In the genomic region with DNA sequence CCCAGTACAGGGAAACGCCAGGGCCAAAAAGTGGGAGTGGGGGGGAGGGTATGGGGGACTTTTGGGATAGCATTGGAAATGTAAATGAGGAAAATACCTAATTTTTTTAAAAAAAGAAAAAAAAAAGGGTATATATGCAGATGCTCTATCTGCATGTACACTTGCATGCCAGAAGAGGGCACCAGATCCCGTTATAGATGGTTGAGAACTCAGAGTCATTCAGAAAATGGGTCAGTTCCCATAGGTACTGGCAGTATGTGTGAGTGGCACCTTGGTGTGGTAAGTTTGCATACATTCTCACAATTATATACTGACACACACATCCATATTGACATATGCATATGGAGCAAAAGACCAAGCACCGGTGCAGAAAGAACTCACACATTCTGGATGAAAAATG, we compare ENCODE assay signal across 8 mouse cellular contexts. TPM values are rescaled to one million over a fixed set of nuclear protein-coding genes. Genes with fewer than 3 reads are reported as not detected.
A peak's percentile ranks its signal among the peaks of the same experiment; 100 is the strongest.
DNase-seq lines count a peak whose midpoint lies in the region; ATAC-seq and TF ChIP-seq lines count a peak whose summit lies in the region.
"Not testable (repeated sequence)": the region's sequence is repeated elsewhere in the genome, so short reads cannot be mapped to it uniquely, and the experiment has no call there.

No protein-coding gene starts in this region.

- not testable (repeated sequence) for H3K27me3 ChIP-seq in E14TG2a.4 (ENCODE audit: insufficient read depth, low read length); kidney, postnatal 0 days (ENCODE audit: insufficient read depth, low read length); liver, embryonic 13.5 days; neural tube, embryonic 11.5 days (ENCODE audit: control insufficient read depth, insufficient read depth, low read length)

- H3K4me1 ChIP-seq in E14TG2a.4 (replicated peaks; ENCODE audit: low read depth, low read length) = peaks cover 17% of the 10 kb centered on the region
- H3K4me1 ChIP-seq in kidney, postnatal 0 days (replicated peaks; ENCODE audit: insufficient read depth, low read length); neural tube, embryonic 11.5 days (ENCODE audit: control insufficient read depth, insufficient read depth, low read length): not testable (repeated sequence)
- H3K4me1 ChIP-seq in liver, embryonic 13.5 days (replicated peaks) = peaks cover 17% of the 10 kb centered on the region

- H3K4me2 ChIP-seq in kidney, postnatal 0 days (ENCODE audit: low read length); liver, embryonic 13.5 days; neural tube, embryonic 11.5 days (ENCODE audit: low read depth): not testable (repeated sequence)

- ATAC-seq in kidney, postnatal 0 days (replicated peaks; ENCODE audit: low FRiP score, low read depth); liver, embryonic 13.5 days (ENCODE audit: low read depth); neural tube, embryonic 11.5 days (ENCODE audit: insufficient read depth, low FRiP score, low TSS enrichment): not testable (repeated sequence)

- H3K27ac ChIP-seq in kidney, postnatal 0 days; liver, embryonic 13.5 days; neural tube, embryonic 11.5 days (ENCODE audit: low read depth, low read length): not testable (repeated sequence)

- peak; percentile 75 for DNase-seq in adrenal gland, postnatal 14 days
- DNase-seq in cerebellum, postnatal 36 days = peak; percentile 38 to 56
- peak; percentile 49 to 62 for DNase-seq in heart, adult 18-20 months
- peak; percentile 85 for DNase-seq in kidney, postnatal 0 days (ENCODE audit: low spot score)
- DNase-seq in liver, embryonic 13.5 days = peak; percentile 29
- peak; percentile 12 for DNase-seq in neural tube, embryonic 11.5 days (ENCODE audit: low spot score)
- DNase-seq in thymus, postnatal 0 days (ENCODE audit: low spot score) = peak; percentile 50

- peak; percentile 41 for TF ChIP-seq CTCF in E14TG2a.4 (conservative IDR thresholded peaks at IDR 0.05; ENCODE audit: low read length)
- peak; percentile 80 for TF ChIP-seq CTCF in kidney, postnatal 0 days (IDR thresholded peaks at IDR 0.05; ENCODE audit: low read depth)

- H3K9me3 ChIP-seq in E14TG2a.4 (ENCODE audit: low read length); kidney, postnatal 0 days (replicated peaks; ENCODE audit: low read length); liver, embryonic 13.5 days (replicated peaks); neural tube, embryonic 11.5 days (ENCODE audit: control insufficient read depth, low read length): not testable (repeated sequence)

- H3K9ac ChIP-seq in kidney, postnatal 0 days (ENCODE audit: low read depth, low read length); liver, embryonic 13.5 days; neural tube, embryonic 11.5 days (ENCODE audit: low read length): not testable (repeated sequence)

- WGBS in kidney, postnatal 0 days = 21% methylated on average over 3 of the region's 3 CpGs
- 16% methylated on average over 3 of the region's 3 CpGs for WGBS in liver, embryonic 13.5 days (ENCODE audit: insufficient replicate concordance)
- WGBS in neural tube, embryonic 11.5 days = 33% methylated on average over 3 of the region's 3 CpGs

- not testable (repeated sequence) for H3K4me3 ChIP-seq in E14TG2a.4 (replicated peaks; ENCODE audit: low read length); kidney, postnatal 0 days (replicated peaks; ENCODE audit: low read depth, low read length); liver, embryonic 13.5 days (replicated peaks); neural tube, embryonic 11.5 days (ENCODE audit: low read depth, low read length)

- H3K36me3 ChIP-seq in E14TG2a.4 (ENCODE audit: insufficient read depth, low read length); kidney, postnatal 0 days (ENCODE audit: insufficient read depth, low read length); liver, embryonic 13.5 days; neural tube, embryonic 11.5 days (ENCODE audit: control insufficient read depth, insufficient read depth, low read length): not testable (repeated sequence)

RNA-seq across cellular contexts. Expression of a gene that starts 3.2 kb away (rescaled TPM):
- total RNA-seq in adrenal gland, postnatal 14 days (2021) = 12.5 and 13.3 TPM in 2 replicates
- total RNA-seq in heart, adult 18-20 months (2021) = 10 to 100 TPM; 10.6 to 11.2 TPM
- 19.3 and 20.6 TPM in 2 replicates for polyA plus RNA-seq in kidney, postnatal 0 days (2015; fragmentation: Nextera tagmentation; extraction: Ambion mirVana)
- polyA plus RNA-seq in liver, embryonic 13.5 days (2015; fragmentation: Nextera tagmentation; extraction: Ambion mirVana) = 10.9 and 11.8 TPM in 2 replicates
- polyA plus RNA-seq in neural tube, embryonic 11.5 days (2014; fragmentation: Nextera tagmentation; extraction: Ambion mirVana) = 28.9 and 31.1 TPM in 2 replicates
- 20.9 and 23.6 TPM in 2 replicates for polyA plus RNA-seq in thymus, postnatal 0 days (2015; fragmentation: Nextera tagmentation; extraction: Ambion mirVana)

RNA-seq across cellular contexts. Expression of a gene that starts 10.2 kb away (rescaled TPM):
- total RNA-seq in adrenal gland, postnatal 14 days (2021) = 76.4 and 88.5 TPM in 2 replicates
- 10 to 100 TPM; 55.8 to 58.3 TPM for total RNA-seq in heart, adult 18-20 months (2021)
- polyA plus RNA-seq in kidney, postnatal 0 days (2015; fragmentation: Nextera tagmentation; extraction: Ambion mirVana) = 112 and 123 TPM in 2 replicates
- polyA plus RNA-seq in liver, embryonic 13.5 days (2015; fragmentation: Nextera tagmentation; extraction: Ambion mirVana) = 66.1 and 69.1 TPM in 2 replicates
- 60.2 and 67.4 TPM in 2 replicates for polyA plus RNA-seq in neural tube, embryonic 11.5 days (2014; fragmentation: Nextera tagmentation; extraction: Ambion mirVana)
- 154 and 160 TPM in 2 replicates for polyA plus RNA-seq in thymus, postnatal 0 days (2015; fragmentation: Nextera tagmentation; extraction: Ambion mirVana)

RNA-seq across cellular contexts. Expression of a gene that starts 19.3 kb away (rescaled TPM):
- total RNA-seq in adrenal gland, postnatal 14 days (2021) = 17.9 and 22.6 TPM in 2 replicates
- 1 to 10 TPM; 7.0 to 8.2 TPM for total RNA-seq in heart, adult 18-20 months (2021)
- 8.4 and 8.5 TPM in 2 replicates for polyA plus RNA-seq in kidney, postnatal 0 days (2015; fragmentation: Nextera tagmentation; extraction: Ambion mirVana)
- 1.2 and 1.4 TPM in 2 replicates for polyA plus RNA-seq in liver, embryonic 13.5 days (2015; fragmentation: Nextera tagmentation; extraction: Ambion mirVana)
- 4.3 and 6.5 TPM in 2 replicates for polyA plus RNA-seq in neural tube, embryonic 11.5 days (2014; fragmentation: Nextera tagmentation; extraction: Ambion mirVana)
- 4.7 and 5.1 TPM in 2 replicates for polyA plus RNA-seq in thymus, postnatal 0 days (2015; fragmentation: Nextera tagmentation; extraction: Ambion mirVana)

RNA-seq across cellular contexts. Expression of a gene that starts 47.2 kb away (rescaled TPM):
- 39.2 and 43.4 TPM in 2 replicates for total RNA-seq in adrenal gland, postnatal 14 days (2021)
- total RNA-seq in heart, adult 18-20 months (2021) = 10 to 100 TPM in 1 of 2 experiments, 1 to 10 TPM in 1; 9.3 to 10.1 TPM
- polyA plus RNA-seq in kidney, postnatal 0 days (2015; fragmentation: Nextera tagmentation; extraction: Ambion mirVana) = 23.6 and 27.5 TPM in 2 replicates
- polyA plus RNA-seq in liver, embryonic 13.5 days (2015; fragmentation: Nextera tagmentation; extraction: Ambion mirVana) = 3.3 and 3.4 TPM in 2 replicates
- 35.5 and 36.5 TPM in 2 replicates for polyA plus RNA-seq in neural tube, embryonic 11.5 days (2014; fragmentation: Nextera tagmentation; extraction: Ambion mirVana)
- polyA plus RNA-seq in thymus, postnatal 0 days (2015; fragmentation: Nextera tagmentation; extraction: Ambion mirVana) = 9.3 and 10.6 TPM in 2 replicates

Comparison
In these comparisons a context has a peak if more than half of its experiments do, and no peak if none do; other contexts are left out.
1. DNase-seq: peak in every context shown above with its lines; median percentile 85 in kidney, postnatal 0 days; 75 in adrenal gland, postnatal 14 days; 56 in heart, adult 18-20 months; 50 in thymus, postnatal 0 days; 47 in cerebellum, postnatal 36 days; 29 in liver, embryonic 13.5 days; 12 in neural tube, embryonic 11.5 days.